In the genomic region with DNA sequence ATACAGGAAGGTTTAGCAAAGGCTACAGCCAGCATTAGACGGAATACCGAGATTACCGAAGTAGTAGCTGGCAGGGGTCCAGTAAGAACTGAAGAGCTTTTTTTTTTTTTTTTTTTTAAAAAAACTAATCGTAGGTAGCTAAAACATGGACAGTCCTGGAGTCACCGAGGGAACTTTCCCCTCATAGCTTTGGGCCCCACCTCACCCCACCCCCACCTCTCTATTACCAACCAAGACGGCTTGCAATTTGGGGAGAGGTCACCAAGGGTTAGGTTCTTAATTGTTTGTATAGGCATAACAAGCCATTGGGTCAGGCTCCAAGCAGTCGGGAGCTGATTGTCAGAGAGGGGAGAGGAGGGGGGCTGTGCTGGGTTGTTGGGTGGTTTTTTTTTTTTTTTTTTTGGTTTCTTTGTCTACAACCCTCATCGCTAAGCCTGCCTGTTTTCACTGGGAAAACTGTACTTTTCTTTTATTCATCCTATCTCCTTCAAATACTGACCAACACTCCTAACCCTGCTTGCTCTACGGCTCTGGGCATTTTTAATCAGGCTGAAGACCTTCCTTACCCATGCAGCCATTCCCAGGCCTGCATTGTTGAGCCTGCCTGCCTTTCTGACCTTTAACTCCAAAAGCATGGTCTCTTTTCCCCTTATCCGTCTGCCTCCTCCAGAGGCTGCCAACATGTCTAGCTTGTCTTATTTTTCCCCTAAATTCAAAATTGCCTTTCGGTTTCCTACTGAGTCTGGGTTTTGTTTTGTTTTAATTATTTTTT, we compare ENCODE assay signal across 8 mouse cellular contexts. TPM values are rescaled to one million over a fixed set of nuclear protein-coding genes. Genes with fewer than 3 reads are reported as not detected.
DNase-seq lines count a peak whose midpoint lies in the region; ATAC-seq and TF ChIP-seq lines count a peak whose summit lies in the region.

No protein-coding gene starts in this region.

- peak overlapping the region; percentile 78 for H3K4me2 ChIP-seq in forebrain, embryonic 15.5 days (replicated peaks)
- H3K4me2 ChIP-seq in liver, embryonic 16.5 days (ENCODE audit: low read depth, low read length), result peak overlapping the region; percentile 100

- 0 out of 2 replicates have a peak, but pooled peaks have one; percentile 26 for TF ChIP-seq EP300 in ES-Bruce4 (IDR thresholded peaks at IDR 0.05; ENCODE audit: insufficient read depth, low read depth, low read length)

- H3K27me3 ChIP-seq in cerebellum, adult 2 months (ENCODE audit: control insufficient read depth, insufficient read depth, low read length), result no peaks in the 10 kb centered on the region
- H3K27me3 ChIP-seq in ES-Bruce4 (ENCODE audit: control insufficient read depth, insufficient read depth, low read length, poor library complexity, severe bottlenecking), result no peaks in the 10 kb centered on the region
- H3K27me3 ChIP-seq in forebrain, embryonic 15.5 days, result no peaks in the 10 kb centered on the region
- H3K27me3 ChIP-seq in liver, embryonic 16.5 days (ENCODE audit: control insufficient read depth, insufficient read depth, low read depth, low read length), result no peaks in the 10 kb centered on the region

- no peak for TF ChIP-seq POLR2A in cerebellum, adult 2 months (IDR thresholded peaks at IDR 0.05; ENCODE audit: borderline replicate concordance, insufficient read depth, low read length)
- TF ChIP-seq POLR2A in ES-Bruce4 (IDR thresholded peaks at IDR 0.05; ENCODE audit: insufficient read depth, low read length), result no peak

- 0 out of 2 replicates have a peak overlapping the region, but pooled peaks have one; percentile 57 for H3K27ac ChIP-seq in cerebellum, adult 2 months (ENCODE audit: insufficient read depth, low read length)
- H3K27ac ChIP-seq in ES-Bruce4 (ENCODE audit: insufficient read depth, low read length), result peak overlapping the region; percentile 95
- peak overlapping the region; percentile 96 for H3K27ac ChIP-seq in forebrain, embryonic 15.5 days (replicated peaks)
- peak overlapping the region; percentile 98 for H3K27ac ChIP-seq in liver, embryonic 16.5 days (ENCODE audit: low read length)

- TF ChIP-seq CTCF in cerebellum, adult 2 months (IDR thresholded peaks at IDR 0.05; ENCODE audit: borderline replicate concordance, insufficient read depth, low read depth, low read length), result no peak
- TF ChIP-seq CTCF in ES-Bruce4 (IDR thresholded peaks at IDR 0.05; ENCODE audit: low read depth, low read length), result no peak

- no peak for DNase-seq in cerebellum, adult 2 months
- no peak for DNase-seq in cerebellum, postnatal 14 days
- DNase-seq in gastrocnemius, postnatal 36 days, result no peak
- no peak for DNase-seq in spleen, adult 18-20 months
- DNase-seq in thymus, postnatal 4 days, result no peak

- no peaks in the 10 kb centered on the region for H3K9me3 ChIP-seq in ES-Bruce4 (replicated peaks; ENCODE audit: control insufficient read depth, insufficient read depth, low read length, poor library complexity, severe bottlenecking)
- no peaks in the 10 kb centered on the region for H3K9me3 ChIP-seq in forebrain, embryonic 15.5 days
- H3K9me3 ChIP-seq in liver, embryonic 16.5 days (replicated peaks; ENCODE audit: control insufficient read depth, low read length), result no peaks in the 10 kb centered on the region

- no peaks in the 10 kb centered on the region for H3K4me1 ChIP-seq in cerebellum, adult 2 months (ENCODE audit: control insufficient read depth, insufficient read depth, low read length)
- H3K4me1 ChIP-seq in ES-Bruce4 (ENCODE audit: control insufficient read depth, insufficient read depth, low read length), result no peaks in the 10 kb centered on the region
- peaks cover 14% of the 10 kb centered on the region for H3K4me1 ChIP-seq in forebrain, embryonic 15.5 days
- peaks cover 32% of the 10 kb centered on the region for H3K4me1 ChIP-seq in liver, embryonic 16.5 days (ENCODE audit: control insufficient read depth, low read depth, low read length)

- WGBS in cerebellum, adult 2 months, result 15% methylated on average over 11 of the region's 11 CpGs
- 4% methylated on average over 11 of the region's 11 CpGs for WGBS in forebrain, embryonic 15.5 days
- WGBS in liver, embryonic 16.5 days (ENCODE audit: insufficient replicate concordance), result 22% methylated on average over 11 of the region's 11 CpGs

- ATAC-seq in forebrain, embryonic 15.5 days (replicated peaks), result peak; percentile 40
- ATAC-seq in liver, embryonic 16.5 days (ENCODE audit: low read depth), result no peak

- H3K4me3 ChIP-seq in cerebellum, adult 2 months (replicated peaks; ENCODE audit: insufficient read depth, low read depth, low read length), result peak overlapping the region; percentile 95
- peak overlapping the region; percentile 82 for H3K4me3 ChIP-seq in ES-Bruce4 (ENCODE audit: low read depth, low read length)
- peak overlapping the region; percentile 62 for H3K4me3 ChIP-seq in forebrain, embryonic 15.5 days
- H3K4me3 ChIP-seq in liver, embryonic 16.5 days (ENCODE audit: low read depth, low read length), result peak overlapping the region; percentile 88

- peak overlapping the region; percentile 86 for H3K9ac ChIP-seq in ES-Bruce4 (ENCODE audit: low read depth, poor library complexity, severe bottlenecking)
- peak overlapping the region; percentile 88 for H3K9ac ChIP-seq in forebrain, embryonic 15.5 days (replicated peaks)
- peak overlapping the region; percentile 90 for H3K9ac ChIP-seq in liver, embryonic 16.5 days (ENCODE audit: low read depth, low read length)

- peaks cover 17% of the 10 kb centered on the region for H3K36me3 ChIP-seq in ES-Bruce4 (ENCODE audit: control insufficient read depth, insufficient read depth, low read length, poor library complexity, severe bottlenecking)
- 0 out of 2 replicates have a peak, but pooled peaks cover 2% of the 10 kb centered on the region for H3K36me3 ChIP-seq in forebrain, embryonic 15.5 days
- H3K36me3 ChIP-seq in liver, embryonic 16.5 days (ENCODE audit: control insufficient read depth, insufficient read depth), result peaks cover 11% of the 10 kb centered on the region

- intact Hi-C loops in gastrocnemius, postnatal 36 days (cut with DNase I), result loop anchor here (5.0 kb wide), 1 partner anchor 478 kb away; no protein-coding TSS in a partner anchor

RNA-seq across cellular contexts. Expression of a gene that starts 0.8 kb away (rescaled TPM):
- polyA plus RNA-seq in cerebellum, adult 2 months (2012; rRNA removed), result 0.65 TPM in 2 replicates
- polyA plus RNA-seq in ES-Bruce4 (2011; ENCODE audit: insufficient read depth, insufficient read length, low read depth, missing spikeins), result 89.3 and 93.2 TPM in 2 replicates
- polyA plus RNA-seq in forebrain, embryonic 15.5 days (2015; fragmentation: Nextera tagmentation; extraction: Ambion mirVana), result 26.1 and 29.9 TPM in 2 replicates
- 76.2 and 90.8 TPM in 2 replicates for polyA plus RNA-seq in liver, embryonic 16.5 days (2015; fragmentation: Nextera tagmentation; extraction: Ambion mirVana)
- total RNA-seq in gastrocnemius, postnatal 36 days (2021), result under 1 TPM; 0.30 to 0.36 TPM

Comparison
In these comparisons a context has a peak if more than half of its experiments do, and no peak if none do; other contexts are left out.
1. RNA of a gene that starts 0.8 kb away (polyA plus RNA-seq): 89.3 to 93.2 TPM in ES-Bruce4, 76.2 to 90.8 TPM in liver, embryonic 16.5 days and 26.1 to 29.9 TPM in forebrain, embryonic 15.5 days; 0.65 TPM in cerebellum, adult 2 months; every median in the first group is over 10 times any median in the second.
2. Peak in every context shown above with its lines, with median percentiles within 50 percentile points of each other: H3K27ac ChIP-seq, H3K4me3 ChIP-seq and H3K9ac ChIP-seq.